Mouse (Mus musculus): Measurements from ENCODE around the gene Adamts6.

- no peak for TF ChIP-seq POLR2A (IDR thresholded peaks at IDR 0.05; ENCODE audit: borderline replicate concordance, extremely low read depth, insufficient read depth, insufficient read length, poor library complexity, severe bottlenecking)
- TF ChIP-seq CTCF (IDR thresholded peaks at IDR 0.05; ENCODE audit: borderline replicate concordance, extremely low read depth, insufficient read depth, insufficient read length) = no peak
Observed at GRCm38 (mm10) chr13:104476285-104476956, 188.8 kb downstream of the Adamts6 start.

Data from brain, embryonic 14.5 days (tissue).